19 mouse cellular contexts compared by ENCODE assay signal in genomic region chr14:77771626-77772025, GRCm38 (mm10).
"Had no signal": no experiment of that assay in that cellular context is flagged by ENCODE, and none has a peak within 500 bp of the region (broad histone marks: within the 10 kb centered on the region; RNA-seq: fewer than 3 reads in every experiment).

No protein-coding gene starts in this region.

- H3K4me2 ChIP-seq: liver, embryonic 11.5 days; liver, embryonic 13.5 days; liver, embryonic 15.5 days; midbrain, embryonic 11.5 days; midbrain, embryonic 13.5 days; midbrain, embryonic 15.5 days; neural tube, embryonic 13.5 days; neural tube, embryonic 15.5 days had no signal

- H3K36me3 ChIP-seq: liver, embryonic 13.5 days; liver, embryonic 15.5 days; midbrain, embryonic 13.5 days; midbrain, embryonic 15.5 days; neural tube, embryonic 13.5 days; neural tube, embryonic 15.5 days had no signal

- H3K9ac ChIP-seq: liver, embryonic 13.5 days; liver, embryonic 15.5 days; liver, postnatal 0 days; midbrain, embryonic 13.5 days; midbrain, embryonic 15.5 days; neural tube, embryonic 13.5 days; neural tube, embryonic 15.5 days had no signal

- H3K27me3 ChIP-seq: liver, embryonic 13.5 days; liver, embryonic 15.5 days; midbrain, embryonic 13.5 days; midbrain, embryonic 15.5 days; neural tube, embryonic 13.5 days; neural tube, embryonic 15.5 days had no signal

- H3K27ac ChIP-seq: liver, embryonic 13.5 days; liver, embryonic 15.5 days; macrophage; midbrain, embryonic 13.5 days; midbrain, embryonic 15.5 days; neural tube, embryonic 13.5 days; neural tube, embryonic 15.5 days had no signal

- DNase-seq: liver, embryonic 13.5 days; liver, postnatal 0 days; retina, postnatal 1 day; right cerebral cortex, adult 18-20 months; right cerebral cortex, postnatal 25 days; right cerebral cortex, postnatal 4 days; spleen, adult 18-20 months; thymus, adult 18-20 months; thymus, postnatal 14 days; thymus, postnatal 36 days had no signal

- ATAC-seq: liver, postnatal 0 days; midbrain, embryonic 13.5 days; midbrain, embryonic 15.5 days had no signal

- H3K4me1 ChIP-seq: liver, embryonic 13.5 days; liver, embryonic 15.5 days; neural tube, embryonic 13.5 days had no signal

- H3K4me3 ChIP-seq: liver, embryonic 13.5 days; liver, embryonic 15.5 days; megakaryocyte, embryonic 14.5 days; midbrain, embryonic 13.5 days; midbrain, embryonic 15.5 days; neural tube, embryonic 13.5 days; neural tube, embryonic 15.5 days had no signal

- H3K9me3 ChIP-seq: liver, embryonic 13.5 days; liver, embryonic 15.5 days; midbrain, embryonic 13.5 days; midbrain, embryonic 15.5 days; neural tube, embryonic 13.5 days; neural tube, embryonic 15.5 days had no signal
